Mouse (Mus musculus) right cerebral cortex, postnatal 4 days (tissue): Measurements from ENCODE around the gene Hist1h2ad.
"Not testable (repeated sequence)": the region's sequence is repeated elsewhere in the genome, so short reads cannot be mapped to it uniquely, and the experiment has no call there.

Experiments used
- DNase-seq: peaks from one replicate; pipeline ENCODE4 v3.0.0-alpha.2; 2022

Hist1h2ad gene

GRCm38 (mm10) chr13:23542225-23542980 is 31.8 kb upstream of the Hist1h2ad start:
- not testable (repeated sequence) for DNase-seq

DNA sequence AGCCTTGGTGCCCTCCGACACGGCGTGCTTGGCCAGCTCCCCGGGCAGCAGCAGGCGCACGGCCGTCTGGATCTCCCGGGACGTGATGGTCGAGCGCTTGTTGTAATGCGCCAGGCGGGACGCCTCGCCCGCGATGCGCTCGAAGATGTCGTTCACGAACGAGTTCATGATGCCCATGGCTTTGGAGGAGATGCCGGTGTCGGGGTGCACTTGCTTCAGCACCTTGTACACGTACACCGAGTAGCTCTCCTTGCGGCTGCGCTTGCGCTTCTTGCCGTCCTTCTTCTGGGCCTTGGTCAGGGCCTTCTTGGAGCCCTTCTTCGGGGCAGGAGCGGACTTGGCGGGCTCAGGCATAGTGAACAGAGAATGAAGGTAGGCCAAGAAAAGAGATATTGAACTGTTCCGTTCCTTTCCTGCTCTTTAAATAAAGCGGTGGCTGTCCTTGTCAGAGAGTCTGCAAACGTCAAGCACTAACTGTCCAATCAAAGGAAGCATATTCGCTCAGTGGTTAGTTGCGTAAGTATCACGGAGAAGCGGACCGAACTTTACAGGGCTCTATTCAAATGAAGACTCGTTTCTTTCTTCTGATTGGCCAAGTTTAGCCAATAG is 31.1 kb upstream of the Hist1h2ad start, which contains the start of gene Hist1h2bh:
TSS of gene Hist1h2bh (minus strand) at position 394 of the 609 bp plus-strand sequence.
- DNase-seq = peak; percentile 14

- peak; percentile 44 for DNase-seq
Measured at GRCm38 (mm10) chr13:23543965-23544786, 30.0 kb upstream of the Hist1h2ad start, which contains the start of gene Hist1h3f. TSS of gene Hist1h3f (plus strand) at chr13:23544052.

GRCm38 (mm10) chr13:23544787-23545120 is 29.4 kb upstream of the Hist1h2ad start:
- not testable (repeated sequence) for DNase-seq

DNA sequence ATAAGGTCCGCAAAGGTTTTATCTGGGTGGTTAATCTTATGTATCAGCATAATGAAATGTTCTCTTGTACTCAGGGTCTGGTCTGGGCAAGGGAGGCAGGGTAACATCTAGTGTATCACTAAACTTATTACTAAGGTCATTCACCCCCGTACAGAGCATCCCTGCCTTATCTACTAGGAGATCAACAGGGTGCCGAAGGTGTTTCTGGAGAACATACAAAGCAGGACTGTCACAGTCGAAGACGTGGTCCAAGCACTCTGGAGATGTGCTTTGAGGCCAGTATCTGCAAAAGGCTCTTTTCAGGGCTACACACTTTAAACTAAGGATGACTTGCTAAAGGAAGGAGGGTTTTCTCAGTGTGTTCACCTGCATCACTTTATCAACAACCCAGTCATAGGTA is 27.5 kb upstream of the Hist1h2ad start:
- DNase-seq = no peak

GRCm38 (mm10) chr13:23550761-23551145 is 23.4 kb upstream of the Hist1h2ad start:
- DNase-seq = no peak

- DNase-seq = peak; percentile 76
Measured at GRCm38 (mm10) chr13:23551146-23551834, 22.9 kb upstream of the Hist1h2ad start, which contains the start of gene Hist1h4f. TSS of gene Hist1h4f (minus strand) at chr13:23551648.

- DNase-seq = no peak
Measured at GRCm38 (mm10) chr13:23551931-23552914, 22.0 kb upstream of the Hist1h2ad start.

GRCm38 (mm10) chr13:23552962-23553361 is 21.2 kb upstream of the Hist1h2ad start, which contains the start of gene Hist1h1d:
TSS of gene Hist1h1d (plus strand) at chr13:23553262.
- DNase-seq = no peak

DNA sequence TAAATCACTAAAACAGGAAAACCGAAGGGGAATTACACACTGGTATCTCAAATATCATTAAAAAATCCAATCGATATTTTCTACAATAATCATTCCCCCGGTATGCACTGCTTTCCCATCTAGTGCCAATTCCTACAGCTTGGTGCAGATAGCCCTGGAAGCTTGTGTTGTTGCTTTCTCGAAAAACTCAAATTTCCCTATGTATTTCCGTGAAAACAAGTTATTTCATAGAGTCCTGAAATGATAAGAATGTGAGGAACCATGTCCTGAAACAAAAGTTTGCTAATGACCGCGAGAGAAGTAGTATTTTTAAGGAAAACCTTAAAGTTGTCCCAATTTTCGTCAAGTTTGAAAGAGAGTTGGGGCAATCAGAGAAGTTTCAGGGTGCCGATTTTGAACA is 19.8 kb upstream of the Hist1h2ad start:
- DNase-seq = no peak

DNA sequence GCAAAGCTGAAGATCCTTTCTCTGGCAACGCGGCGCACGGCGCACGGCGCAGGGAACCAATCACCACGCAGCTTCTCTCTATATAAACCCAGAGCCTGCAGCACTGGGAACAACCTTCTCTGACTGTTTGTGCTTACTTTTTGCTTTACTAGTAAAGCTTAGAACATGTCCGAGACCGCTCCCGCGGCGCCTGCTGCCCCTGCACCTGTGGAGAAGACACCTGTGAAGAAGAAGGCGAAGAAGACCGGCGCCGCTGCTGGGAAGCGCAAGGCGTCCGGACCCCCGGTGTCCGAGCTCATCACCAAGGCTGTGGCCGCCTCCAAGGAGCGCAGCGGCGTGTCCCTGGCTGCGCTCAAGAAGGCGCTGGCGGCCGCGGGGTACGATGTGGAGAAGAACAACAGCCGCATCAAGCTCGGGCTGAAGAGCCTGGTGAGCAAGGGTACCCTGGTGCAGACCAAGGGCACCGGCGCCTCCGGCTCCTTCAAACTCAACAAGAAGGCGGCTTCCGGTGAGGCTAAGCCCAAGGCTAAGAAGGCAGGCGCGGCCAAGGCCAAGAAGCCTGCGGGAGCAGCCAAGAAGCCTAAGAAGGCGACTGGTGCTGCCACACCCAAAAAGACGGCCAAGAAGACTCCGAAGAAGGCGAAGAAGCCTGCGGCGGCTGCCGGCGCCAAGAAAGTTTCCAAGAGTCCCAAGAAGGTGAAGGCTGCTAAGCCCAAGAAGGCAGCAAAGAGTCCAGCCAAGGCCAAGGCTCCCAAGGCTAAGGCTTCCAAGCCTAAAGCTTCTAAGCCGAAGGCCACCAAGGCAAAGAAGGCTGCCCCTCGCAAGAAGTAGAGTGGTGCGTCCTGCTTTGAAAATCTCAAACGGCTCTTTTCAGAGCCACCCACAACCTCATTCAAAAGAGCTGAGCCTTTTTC is 19.0 kb upstream of the Hist1h2ad start:
- peak; percentile 60 for DNase-seq

DNA sequence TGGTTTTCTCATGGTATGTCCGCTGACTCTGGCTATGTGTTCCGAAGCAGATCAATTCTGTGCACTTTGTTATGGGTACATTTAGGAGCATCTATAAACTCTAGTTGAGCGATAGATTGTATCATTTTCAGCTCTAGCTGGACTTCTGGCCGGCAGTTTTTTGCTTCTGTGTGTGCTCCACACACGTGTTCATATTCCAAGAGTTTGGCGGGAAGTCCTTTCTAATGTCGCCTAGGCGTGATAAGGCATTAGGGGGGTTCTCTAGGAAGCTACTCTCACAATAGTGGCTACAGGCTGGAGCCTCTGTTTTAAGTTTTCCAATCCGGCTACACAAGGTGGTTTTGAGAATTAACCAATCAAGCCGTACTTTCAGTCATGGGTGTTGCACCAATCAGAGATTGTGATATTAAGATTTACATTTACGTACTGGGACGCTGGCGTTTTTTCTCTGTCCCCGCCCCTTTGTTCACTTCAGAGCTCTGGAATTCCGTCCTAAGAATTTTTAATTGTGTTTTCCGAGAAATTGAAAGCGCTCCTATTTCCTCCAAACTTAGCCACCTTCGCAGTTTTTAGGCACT is 18.3 kb upstream of the Hist1h2ad start:
- peak; percentile 40 for DNase-seq

DNA sequence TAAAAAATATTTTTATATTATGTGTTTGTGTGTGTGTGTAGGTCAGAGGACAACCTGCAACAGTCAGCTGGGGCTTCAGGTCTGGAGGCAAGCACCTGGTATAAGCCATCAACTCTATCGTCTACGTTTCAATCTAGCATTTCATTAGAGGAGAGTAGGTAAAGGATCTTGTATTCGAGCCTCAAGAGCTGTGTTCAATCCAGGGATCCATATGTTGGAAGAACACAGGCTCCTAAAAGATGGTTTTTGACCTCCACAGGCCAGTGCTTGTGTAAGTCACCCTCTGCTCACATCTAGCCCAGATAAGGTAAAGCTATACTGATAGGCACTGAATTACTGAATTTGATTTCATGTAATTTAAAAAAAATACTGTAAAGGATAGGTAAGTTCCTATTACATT is 17.3 kb upstream of the Hist1h2ad start:
- no peak for DNase-seq

- DNase-seq = not testable (repeated sequence)
Measured at GRCm38 (mm10) chr13:23560699-23561098, 13.5 kb upstream of the Hist1h2ad start.

GRCm38 (mm10) chr13:23561531-23561882 is 12.7 kb upstream of the Hist1h2ad start:
- not testable (repeated sequence) for DNase-seq

DNA sequence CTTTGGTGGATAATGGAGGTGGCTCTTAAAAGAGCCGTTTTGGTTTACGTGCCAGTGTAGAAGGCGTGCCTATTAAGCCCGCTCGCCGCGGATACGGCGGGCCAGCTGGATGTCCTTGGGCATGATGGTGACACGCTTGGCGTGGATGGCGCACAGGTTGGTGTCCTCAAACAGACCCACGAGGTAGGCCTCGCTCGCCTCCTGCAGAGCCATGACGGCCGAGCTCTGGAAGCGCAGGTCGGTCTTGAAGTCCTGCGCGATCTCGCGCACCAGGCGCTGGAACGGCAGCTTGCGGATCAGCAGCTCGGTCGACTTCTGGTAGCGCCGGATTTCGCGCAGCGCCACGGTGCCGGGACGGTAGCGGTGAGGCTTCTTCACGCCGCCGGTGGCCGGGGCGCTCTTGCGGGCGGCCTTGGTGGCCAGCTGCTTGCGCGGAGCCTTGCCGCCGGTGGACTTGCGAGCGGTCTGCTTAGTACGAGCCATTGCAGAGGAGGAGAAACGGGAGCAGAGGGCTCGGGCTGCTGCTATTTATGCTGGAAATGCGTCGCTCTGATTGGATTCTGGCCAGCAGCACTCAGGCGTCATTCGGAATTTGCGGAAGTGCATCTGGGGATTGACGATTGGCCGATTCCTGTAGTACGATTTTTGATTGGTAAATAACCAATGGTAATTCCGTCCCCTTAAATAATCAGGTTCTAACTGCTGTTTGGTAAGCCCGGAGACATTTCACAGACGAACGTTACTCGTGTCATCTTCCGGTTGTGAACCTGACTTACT is 12.1 kb upstream of the Hist1h2ad start, which contains the start of gene Hist1h3e:
TSS of gene Hist1h3e (minus strand) at position 487 of the 777 bp plus-strand sequence.
- DNase-seq = peak; percentile 93

DNA sequence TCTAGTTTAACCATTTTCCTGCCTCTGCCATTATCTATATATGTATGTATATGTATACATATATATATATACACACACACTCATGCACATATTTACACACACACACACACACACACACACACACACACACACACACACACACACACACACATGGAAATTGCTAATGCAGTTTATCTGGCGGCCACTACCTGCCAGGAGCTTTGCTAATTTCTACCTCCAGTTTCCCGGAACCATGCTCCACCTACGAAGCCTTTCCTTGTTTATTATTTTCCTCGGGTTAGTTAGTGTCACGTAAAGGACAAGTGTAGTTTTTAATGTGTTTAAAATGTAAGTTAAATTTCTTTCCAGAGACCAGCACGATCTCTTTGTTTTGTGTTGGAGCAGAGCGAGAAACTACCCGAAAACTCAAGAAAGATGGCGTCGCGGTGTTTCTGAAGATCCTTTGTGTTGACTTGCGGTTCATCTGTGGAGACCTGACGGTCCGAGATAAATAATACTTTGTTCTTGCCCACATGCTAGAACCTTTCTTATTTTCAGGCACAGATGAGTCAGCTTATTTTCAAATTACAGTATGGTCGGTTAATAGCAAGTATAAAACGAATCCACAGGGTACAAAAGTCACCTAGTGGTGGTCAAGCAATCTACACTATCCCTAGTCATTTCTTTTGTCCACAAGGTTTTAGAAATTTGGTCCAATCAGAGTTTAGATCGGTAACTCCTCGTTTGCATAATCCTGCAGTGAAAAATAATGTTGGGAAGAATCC is 11.3 kb upstream of the Hist1h2ad start:
- DNase-seq = peak; percentile 28

DNA sequence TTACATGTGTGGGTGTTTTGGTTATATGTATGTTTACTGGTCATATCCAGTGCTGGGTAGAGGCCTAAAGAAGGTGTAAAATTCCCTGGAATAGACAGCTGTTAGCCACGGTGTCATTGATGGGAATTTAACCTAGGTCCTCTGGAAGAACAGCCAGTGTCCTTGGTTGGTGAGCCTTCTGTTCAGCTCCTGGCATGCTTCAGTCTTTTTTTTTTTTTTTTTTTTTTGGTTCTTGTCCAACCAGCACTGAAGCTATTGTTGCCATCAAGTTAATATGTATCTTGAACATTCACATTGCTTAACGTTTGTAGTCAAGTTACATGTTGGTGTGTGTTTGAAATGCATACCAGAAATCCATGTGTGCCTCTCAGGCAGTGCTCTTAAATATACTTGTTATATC is 9.7 kb upstream of the Hist1h2ad start:
- no peak for DNase-seq
